Mouse (Mus musculus): ENCODE results near the gene Farsb. TPM values are rescaled to one million over a fixed set of nuclear protein-coding genes. Genes with fewer than 3 reads are reported as not detected.

Gene Farsb
- polyA plus RNA-seq, 2 experiments, result 38.6 to 111 TPM

- ATAC-seq (ENCODE audit: insufficient read depth), result no peak
- Histone ChIP-seq H3K27ac (no peak overlapping the region), H3K36me3 (replicated peaks; ENCODE audit: control insufficient read depth, insufficient read depth, low read depth) (peaks cover 12% of the 10 kb centered on the region)
These were observed 69.1 kb downstream of the Farsb start for GRCm38 (mm10) chr1:78419593-78419992.

DNA sequence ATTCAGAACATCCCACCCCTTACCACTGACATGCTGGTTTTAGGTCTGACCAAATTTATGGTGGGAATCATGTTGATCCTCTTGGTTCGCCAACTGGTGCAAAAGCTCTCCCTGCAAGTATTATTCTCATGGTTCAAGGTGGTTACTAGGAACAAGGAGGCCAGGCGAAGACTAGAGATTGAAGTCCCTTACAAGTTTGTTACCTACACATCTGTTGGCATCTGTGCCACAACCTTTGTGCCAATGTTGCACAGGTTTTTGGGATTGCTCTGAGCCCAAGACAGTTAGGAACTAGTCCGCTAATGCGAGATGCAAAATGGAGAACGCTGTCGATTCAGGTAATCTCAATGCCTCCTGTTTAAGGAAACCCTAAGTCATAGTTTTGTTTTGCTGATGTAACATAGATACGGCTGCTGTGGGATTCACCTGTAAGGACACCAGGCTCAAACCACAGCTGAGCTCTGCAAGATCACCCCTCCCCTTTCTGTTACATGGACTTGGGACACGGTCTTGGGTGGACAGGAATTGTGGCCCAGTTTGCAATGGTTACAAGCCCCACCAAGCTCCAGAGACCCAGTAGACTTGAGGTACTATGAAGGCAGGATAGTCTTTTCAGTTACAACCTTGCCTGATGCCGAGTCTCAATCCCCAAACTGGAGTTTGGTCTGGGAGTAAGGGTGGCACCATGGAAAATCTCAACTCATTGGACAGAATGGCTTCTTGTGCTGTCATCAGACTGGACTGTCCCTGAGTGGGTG is 71.4 kb downstream of the Farsb start:
- ATAC-seq (ENCODE audit: insufficient read depth) (no peak), DNase-seq (ENCODE audit: low read depth in 3 of 3, low spot score in 3 of 3) (no peak)
- Histone ChIP-seq H3K4me2 (ENCODE audit: low read depth) (no peak overlapping the region), H3K4me3 (ENCODE audit: insufficient read depth in 1 of 2, low read depth in 2 of 2, low read length in 2 of 2) (no peak overlapping the region), H3K4me1 (replicated peaks; ENCODE audit: control insufficient read depth in 2 of 2, insufficient read depth in 2 of 2, low read length in 1 of 2) (no peaks in the 10 kb centered on the region), H3K27me3 (ENCODE audit: control insufficient read depth, insufficient read depth, low read length) (no peaks in the 10 kb centered on the region), H3K36me3 (replicated peaks; ENCODE audit: control insufficient read depth, insufficient read depth, low read depth) (peaks cover 4% of the 10 kb centered on the region; the same call in 1 of the 2 replicates), H3K9ac (replicated peaks) (no peak overlapping the region), H3K9me3 (ENCODE audit: control insufficient read depth, low read length) (no peaks in the 10 kb centered on the region), H3K27ac (no peak overlapping the region)
- no peak for TF ChIP-seq CTCF (IDR thresholded peaks at IDR 0.05; ENCODE audit: low read depth)
- no peak for TF ChIP-seq EP300 (IDR thresholded peaks at IDR 0.05; ENCODE audit: low read depth)
- 82% methylated on average over 9 of the region's 9 CpGs for WGBS (ENCODE audit: insufficient replicate concordance)

More at GRCm38 (mm10) chr1:78419593-78419992, 69.1 kb downstream of the Farsb start:
- Histone ChIP-seq H3K4me2 (ENCODE audit: low read depth) (no peak overlapping the region), H3K27me3 (ENCODE audit: control insufficient read depth, insufficient read depth, low read length) (no peaks in the 10 kb centered on the region), H3K9me3 (ENCODE audit: control insufficient read depth, low read length) (no peaks in the 10 kb centered on the region), H3K4me1 (replicated peaks; ENCODE audit: control insufficient read depth in 2 of 2, insufficient read depth in 2 of 2, low read length in 1 of 2) (no peaks in the 10 kb centered on the region), H3K9ac (replicated peaks) (no peak overlapping the region), H3K4me3 (ENCODE audit: insufficient read depth in 1 of 2, low read depth in 2 of 2, low read length in 2 of 2) (no peak overlapping the region)
- TF ChIP-seq CTCF (IDR thresholded peaks at IDR 0.05; ENCODE audit: low read depth) (peak; percentile 64), EP300 (IDR thresholded peaks at IDR 0.05; ENCODE audit: low read depth) (no peak)
- 71% methylated on average over 4 of the region's 4 CpGs for WGBS (ENCODE audit: insufficient replicate concordance)
- peak; percentile 7 to 18 (median 9) for DNase-seq (ENCODE audit: low read depth in 3 of 3, low spot score in 3 of 3)

GRCm38 (mm10) chr1:78414421-78414820 is 74.3 kb downstream of the Farsb start:
- ATAC-seq (ENCODE audit: insufficient read depth) (no peak), DNase-seq (ENCODE audit: low read depth in 3 of 3, low spot score in 3 of 3) (no peak)
- Histone ChIP-seq H3K9ac (replicated peaks) (no peak overlapping the region), H3K4me2 (ENCODE audit: low read depth) (no peak overlapping the region), H3K27me3 (ENCODE audit: control insufficient read depth, insufficient read depth, low read length) (no peaks in the 10 kb centered on the region), H3K27ac (no peak overlapping the region), H3K36me3 (replicated peaks; ENCODE audit: control insufficient read depth, insufficient read depth, low read depth) (no peaks in the 10 kb centered on the region), H3K9me3 (ENCODE audit: control insufficient read depth, low read length) (no peaks in the 10 kb centered on the region), H3K4me3 (ENCODE audit: insufficient read depth in 1 of 2, low read depth in 2 of 2, low read length in 2 of 2) (no peak overlapping the region), H3K4me1 (replicated peaks; ENCODE audit: control insufficient read depth in 2 of 2, insufficient read depth in 2 of 2, low read length in 1 of 2) (no peaks in the 10 kb centered on the region)
- TF ChIP-seq EP300 (IDR thresholded peaks at IDR 0.05; ENCODE audit: low read depth) (no peak), CTCF (IDR thresholded peaks at IDR 0.05; ENCODE audit: low read depth) (no peak)
- WGBS (ENCODE audit: insufficient replicate concordance), result 77% methylated on average over 5 of the region's 5 CpGs

GRCm38 (mm10) chr1:78412668-78413067 is 76.0 kb downstream of the Farsb start:
- no peaks in the 10 kb centered on the region for H3K27me3 ChIP-seq (ENCODE audit: control insufficient read depth, insufficient read depth, low read length)
- H3K9ac ChIP-seq (replicated peaks), result no peak overlapping the region
- TF ChIP-seq EP300 (IDR thresholded peaks at IDR 0.05; ENCODE audit: low read depth) (no peak), CTCF (IDR thresholded peaks at IDR 0.05; ENCODE audit: low read depth) (no peak)
- no peaks in the 10 kb centered on the region for H3K9me3 ChIP-seq (ENCODE audit: control insufficient read depth, low read length)
- DNase-seq (ENCODE audit: low read depth in 3 of 3, low spot score in 3 of 3) (no peak), ATAC-seq (ENCODE audit: insufficient read depth) (peak; percentile 37; the same call in 1 of the 2 replicates)
- WGBS (ENCODE audit: insufficient replicate concordance), result 21% methylated on average over 7 of the region's 7 CpGs
- H3K27ac ChIP-seq, result no peak overlapping the region
- no peak overlapping the region for H3K4me2 ChIP-seq (ENCODE audit: low read depth)
- no peaks in the 10 kb centered on the region for H3K36me3 ChIP-seq (replicated peaks; ENCODE audit: control insufficient read depth, insufficient read depth, low read depth)
- H3K4me3 ChIP-seq (ENCODE audit: insufficient read depth in 1 of 2, low read depth in 2 of 2, low read length in 2 of 2), result no peak overlapping the region
- no peaks in the 10 kb centered on the region for H3K4me1 ChIP-seq (replicated peaks; ENCODE audit: control insufficient read depth in 2 of 2, insufficient read depth in 2 of 2, low read length in 1 of 2)

DNA sequence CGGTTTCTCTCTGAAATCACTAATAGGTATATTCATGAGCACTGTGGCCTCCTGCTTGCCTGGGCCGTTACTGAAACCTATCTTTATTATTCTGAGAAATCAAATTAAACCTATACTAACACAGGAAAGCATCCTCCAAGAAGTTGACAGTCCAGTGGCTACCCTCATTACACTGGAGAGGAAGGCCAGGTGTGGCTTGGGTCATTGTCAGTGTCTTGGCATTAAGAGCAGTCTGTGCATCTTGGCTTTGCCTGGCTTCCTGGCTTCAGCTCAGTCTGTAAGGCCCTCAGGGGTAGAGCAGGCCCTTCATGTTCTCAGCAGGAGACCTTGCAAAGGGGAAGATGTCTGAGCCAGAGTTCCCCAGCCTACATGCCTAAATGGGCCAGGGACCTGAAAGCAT is 79.3 kb downstream of the Farsb start:
- TF ChIP-seq EP300 (IDR thresholded peaks at IDR 0.05; ENCODE audit: low read depth) (no peak), CTCF (IDR thresholded peaks at IDR 0.05; ENCODE audit: low read depth) (no peak)
- H3K27me3 ChIP-seq (ENCODE audit: control insufficient read depth, insufficient read depth, low read length), result no peaks in the 10 kb centered on the region
- no peak overlapping the region for H3K27ac ChIP-seq
- H3K4me2 ChIP-seq (ENCODE audit: low read depth), result no peak overlapping the region
- no peak overlapping the region for H3K9ac ChIP-seq (replicated peaks)
- H3K4me1 ChIP-seq (replicated peaks; ENCODE audit: control insufficient read depth in 2 of 2, insufficient read depth in 2 of 2, low read length in 1 of 2), result no peaks in the 10 kb centered on the region
- no peak overlapping the region for H3K4me3 ChIP-seq (ENCODE audit: insufficient read depth in 1 of 2, low read depth in 2 of 2, low read length in 2 of 2)
- no peaks in the 10 kb centered on the region for H3K36me3 ChIP-seq (replicated peaks; ENCODE audit: control insufficient read depth, insufficient read depth, low read depth)
- no peak for DNase-seq (ENCODE audit: low read depth in 3 of 3, low spot score in 3 of 3)
- WGBS (ENCODE audit: insufficient replicate concordance), result 68% methylated on average over 2 of the region's 2 CpGs
- ATAC-seq (ENCODE audit: insufficient read depth), result no peak
- no peaks in the 10 kb centered on the region for H3K9me3 ChIP-seq (ENCODE audit: control insufficient read depth, low read length)

All from liver, embryonic 14.5 days (tissue).